Mouse (Mus musculus): ENCODE measurements around the gene Dolpp1. TPM values are rescaled to one million over a fixed set of nuclear protein-coding genes. Genes with fewer than 3 reads are reported as not detected.

The Dolpp1 gene
- polyA plus RNA-seq, 1 experiment: 31.5 TPM

DNA sequence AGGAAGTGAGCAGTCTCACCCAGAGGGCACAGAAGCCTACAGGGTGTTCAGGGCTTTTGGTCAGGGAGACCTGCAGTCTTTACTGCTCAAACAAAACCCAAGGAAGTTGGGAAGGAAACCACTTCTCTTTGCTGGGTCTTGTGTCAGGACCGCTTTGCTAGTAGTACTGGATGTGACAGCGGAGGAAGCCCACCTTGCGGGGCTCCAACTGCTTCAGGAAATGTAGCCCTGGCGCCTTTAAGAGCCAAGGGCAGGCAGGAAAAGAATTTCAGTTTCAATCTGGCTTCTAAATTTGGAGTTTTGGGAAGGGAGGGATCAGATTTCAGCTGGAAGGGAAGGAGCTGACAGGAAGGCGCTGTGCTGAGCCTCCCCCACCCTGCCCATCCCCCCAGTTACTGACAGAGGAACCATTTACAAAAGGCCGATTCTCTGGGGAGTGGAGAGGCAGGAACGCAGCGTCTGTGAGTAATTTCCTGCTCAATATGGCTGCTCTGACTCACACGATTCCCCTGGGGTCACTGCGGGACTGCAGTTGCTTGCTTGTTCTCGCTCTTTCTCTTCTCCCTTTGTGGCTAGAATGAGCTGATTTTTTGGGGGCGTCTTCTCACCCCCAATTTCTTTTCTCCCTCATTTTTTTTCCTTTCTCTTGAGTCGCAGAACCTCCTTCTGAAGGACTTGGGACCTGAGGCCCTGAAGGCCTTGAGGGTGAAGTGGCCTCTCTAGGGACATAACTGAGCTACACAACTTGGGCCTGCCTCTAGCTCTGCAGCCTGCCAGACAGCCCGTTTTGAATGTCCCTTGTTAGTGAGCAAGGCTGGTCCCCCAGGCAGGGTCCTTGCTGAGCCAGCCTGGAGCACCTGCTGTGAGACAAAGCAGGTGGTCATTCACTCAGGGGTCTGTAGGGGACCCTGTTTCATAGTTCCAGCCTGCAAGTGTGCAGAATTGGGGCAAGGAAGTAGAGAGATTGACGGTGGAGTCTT lies 49.8 kb downstream of the Dolpp1 start:
- TF ChIP-seq GATA1 (IDR thresholded peaks at IDR 0.05; ENCODE audit: low read length): no peak

GRCm38 (mm10) chr2:30442498-30442890 lies 50.4 kb downstream of the Dolpp1 start:
- TF ChIP-seq GATA1 (IDR thresholded peaks at IDR 0.05; ENCODE audit: low read length): no peak

DNA sequence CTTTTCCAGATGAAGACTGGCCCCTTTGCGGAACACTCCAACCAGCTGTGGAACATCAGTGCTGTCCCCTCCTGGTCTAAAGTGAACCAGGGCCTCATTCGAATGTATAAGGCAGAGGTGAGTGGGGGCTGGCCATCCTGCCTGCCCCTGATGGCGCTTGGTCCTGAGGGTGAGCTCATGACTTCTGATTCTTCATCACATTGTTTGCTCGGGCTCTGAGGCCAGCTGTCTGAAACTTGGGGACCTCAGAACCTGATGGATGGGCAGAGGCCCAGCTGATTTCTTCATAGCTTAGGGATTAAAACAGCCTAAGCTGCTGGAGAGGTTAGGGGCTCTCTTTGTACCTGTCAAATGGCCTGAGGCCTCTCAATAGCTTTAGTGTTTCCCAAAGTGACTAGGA lies 51.2 kb downstream of the Dolpp1 start:
- no peak for TF ChIP-seq GATA1 (IDR thresholded peaks at IDR 0.05; ENCODE audit: low read length)

- TF ChIP-seq GATA1 (IDR thresholded peaks at IDR 0.05; ENCODE audit: low read length): no peak
Measured at GRCm38 (mm10) chr2:30444006-30444405, 52.0 kb downstream of the Dolpp1 start.

DNA sequence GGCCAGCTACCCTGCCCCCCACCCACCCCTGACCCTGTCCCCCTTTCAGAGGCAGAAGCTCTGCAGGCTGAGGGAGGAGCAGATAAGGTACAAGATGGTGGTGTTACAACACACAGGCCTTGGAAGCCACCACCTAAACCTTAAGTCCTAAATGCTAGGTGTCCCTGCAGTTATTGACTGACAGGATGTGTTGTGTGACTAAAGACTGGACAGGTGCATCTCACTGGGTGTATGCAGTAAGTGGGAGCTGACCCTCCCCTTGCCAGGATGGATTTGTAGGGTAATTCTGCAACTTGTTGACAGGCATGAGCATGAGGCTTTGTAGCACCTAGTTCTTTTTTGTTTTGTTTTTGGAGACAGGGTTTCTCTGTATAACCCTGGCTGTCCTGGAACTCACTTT lies 52.4 kb downstream of the Dolpp1 start:
- TF ChIP-seq GATA1 (IDR thresholded peaks at IDR 0.05; ENCODE audit: low read length): no peak

DNA sequence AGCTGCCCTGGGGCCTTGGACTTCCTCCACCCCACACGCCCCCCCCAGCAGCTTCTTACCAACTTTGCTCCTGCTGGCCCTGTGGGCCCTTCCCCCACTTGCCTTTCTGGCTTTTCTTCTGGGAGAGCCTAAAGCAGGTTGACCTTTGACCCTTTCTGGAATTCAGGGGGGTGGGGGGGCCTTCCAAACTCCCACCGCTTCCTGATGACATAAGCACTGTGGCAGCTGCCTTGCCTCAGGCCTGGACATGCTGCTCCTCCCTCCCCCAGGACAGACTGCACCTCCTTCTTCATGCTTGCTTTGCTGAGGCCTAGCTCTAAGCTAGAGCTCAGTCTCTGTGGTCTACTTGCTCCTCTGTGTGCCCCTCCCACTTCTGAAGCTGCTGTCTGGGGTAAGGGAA lies 53.3 kb downstream of the Dolpp1 start:
- no peak for TF ChIP-seq GATA1 (IDR thresholded peaks at IDR 0.05; ENCODE audit: low read length)

DNA sequence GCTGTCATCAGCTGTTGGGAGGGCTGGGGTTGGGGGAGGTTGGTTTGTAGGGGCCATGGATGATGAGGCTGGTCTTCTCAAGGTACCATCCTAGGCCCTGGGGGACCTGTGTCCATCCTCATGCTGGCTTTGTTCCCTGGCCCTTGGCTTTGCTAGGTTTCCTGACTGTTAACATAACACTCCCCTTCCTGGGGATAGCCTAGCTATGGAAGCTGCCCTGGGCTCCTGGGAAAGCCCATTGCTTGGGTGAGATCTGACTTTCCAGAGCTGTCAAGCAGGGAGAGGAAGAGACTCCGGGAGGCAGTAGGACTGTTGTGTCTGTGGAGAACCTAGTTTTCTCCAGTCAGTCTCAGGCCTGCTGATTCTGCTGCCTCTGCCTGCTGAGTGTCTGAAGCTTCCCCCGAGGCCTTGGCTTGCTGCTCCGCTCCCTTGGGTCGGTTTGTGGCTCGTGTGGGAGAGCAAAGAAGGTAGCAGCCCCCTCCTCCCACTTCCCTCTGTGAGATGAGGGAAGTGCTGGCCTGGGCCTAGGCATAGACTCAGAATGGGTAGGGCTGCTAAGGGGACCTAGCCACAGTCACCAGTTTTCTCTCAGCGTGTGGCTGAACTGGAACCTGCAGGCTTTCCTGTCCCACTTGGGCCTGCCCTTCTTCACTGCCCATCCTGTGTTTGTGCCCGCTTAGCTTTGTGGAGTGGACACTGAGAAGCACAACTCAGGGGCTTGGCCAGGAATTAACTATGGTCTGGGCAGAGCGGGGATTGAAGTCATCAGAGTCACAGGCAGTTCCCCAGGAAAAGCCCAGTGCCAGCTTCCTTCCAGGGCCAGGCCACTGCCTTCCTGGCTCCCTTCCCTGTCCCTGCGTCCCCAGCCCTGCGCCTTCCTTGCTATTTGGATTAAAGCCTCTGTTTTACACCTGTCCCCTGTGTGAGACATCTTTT lies 55.1 kb downstream of the Dolpp1 start:
- TF ChIP-seq GATA1 (IDR thresholded peaks at IDR 0.05; ENCODE audit: low read length): no peak

DNA sequence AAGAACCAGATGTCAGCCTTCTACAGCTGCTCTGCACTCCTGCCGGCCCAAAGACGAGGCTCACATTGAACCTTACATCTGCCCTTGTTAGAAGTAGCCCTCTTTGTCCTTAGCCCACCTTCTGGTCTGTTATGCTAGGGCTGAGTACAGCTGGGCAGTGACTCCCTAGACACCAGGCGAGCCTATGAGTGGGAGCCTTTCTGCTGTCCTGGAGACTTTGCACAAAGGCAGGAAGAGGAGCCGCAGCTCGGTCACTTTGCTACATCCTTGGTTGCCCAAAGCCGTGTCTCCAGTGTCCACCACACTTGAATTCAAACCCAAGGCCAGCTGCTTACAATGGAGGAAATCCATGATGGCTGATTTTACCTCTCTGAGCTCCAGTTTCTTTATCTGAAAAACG lies 56.3 kb downstream of the Dolpp1 start:
- no peak for TF ChIP-seq GATA1 (IDR thresholded peaks at IDR 0.05; ENCODE audit: low read length)

Other genes with a start within 250 kb of the Dolpp1 start
- gene Endog, start 220.8 kb upstream of the Dolpp1 start, polyA plus RNA-seq (2012): 53.8 and 67.9 TPM in 2 replicates
- gene Spout1, start 213.8 kb upstream of the Dolpp1 start, polyA plus RNA-seq (2012): 50.7 and 54.1 TPM in 2 replicates
- 4.8 and 16.9 TPM in 2 replicates for gene Kyat1, start 186.4 kb upstream of the Dolpp1 start, polyA plus RNA-seq (2012)
- 3.8 and 6.4 TPM in 2 replicates for gene Lrrc8a, start 154.5 kb upstream of the Dolpp1 start, polyA plus RNA-seq (2012)
- 0.53 and 2.0 TPM in 2 replicates for gene Gm28035, start 151.7 kb upstream of the Dolpp1 start, polyA plus RNA-seq (2012)
- 0.10 and 0.15 TPM in 2 replicates for gene Phyhd1, start 126.1 kb upstream of the Dolpp1 start, polyA plus RNA-seq (2012)
- gene Gm28038, start 111.2 kb upstream of the Dolpp1 start, polyA plus RNA-seq (2012): not detected in 2 replicates
- gene Dolk, start 105.9 kb upstream of the Dolpp1 start, polyA plus RNA-seq (2012): 5.8 and 8.4 TPM in 2 replicates
- 108 and 109 TPM in 2 replicates for gene Nup188, start 105.9 kb upstream of the Dolpp1 start, polyA plus RNA-seq (2012)
- gene Sh3glb2, start 32.9 kb upstream of the Dolpp1 start, polyA plus RNA-seq (2012): 38.7 and 40.7 TPM in 2 replicates
- 16.3 and 17.9 TPM in 2 replicates for gene Miga2, start 28.0 kb upstream of the Dolpp1 start, polyA plus RNA-seq (2012)
- 35.7 and 40.4 TPM in 2 replicates for gene Crat, start 23.6 kb downstream of the Dolpp1 start, polyA plus RNA-seq (2012)
- gene Ptpa, start 23.8 kb downstream of the Dolpp1 start, polyA plus RNA-seq (2012): 1,075 and 1,193 TPM in 2 replicates
- gene Ier5l, start 82.0 kb downstream of the Dolpp1 start, polyA plus RNA-seq (2012): not detected in 2 replicates
- gene Cstad, start 202.8 kb downstream of the Dolpp1 start, polyA plus RNA-seq (2012): 0.16 and 0.21 TPM in 2 replicates